Mouse (Mus musculus): ENCODE results near the gene Mad1l1. TPM values are rescaled to one million over a fixed set of nuclear protein-coding genes. Genes with fewer than 3 reads are reported as not detected.
A peak's percentile ranks its signal among the peaks of the same experiment; 100 is the strongest.

Gene Mad1l1
- total RNA-seq, 2 experiments from 2014 or later, result 8.4 to 8.5 TPM

DNA sequence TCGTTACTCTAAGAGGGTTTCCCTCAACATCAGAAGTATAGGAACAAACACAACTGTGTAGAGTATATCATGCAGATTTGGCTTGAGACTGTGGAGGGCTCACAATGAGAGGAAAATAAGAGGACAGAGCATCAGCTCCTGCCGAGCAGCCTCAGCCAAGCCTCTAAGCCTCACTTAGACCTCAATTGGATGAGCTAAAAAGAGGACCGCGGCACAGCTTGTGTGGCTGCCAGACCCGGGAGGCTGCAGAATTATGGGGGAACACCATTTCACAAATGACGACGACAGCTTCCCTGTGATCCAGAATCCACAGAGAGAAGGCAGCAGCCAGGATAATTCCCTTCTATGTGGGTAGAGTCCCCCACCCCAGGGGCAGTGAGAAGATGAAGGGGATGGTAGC lies 138.0 kb downstream of the Mad1l1 start:
- no peak for DNase-seq

DNA sequence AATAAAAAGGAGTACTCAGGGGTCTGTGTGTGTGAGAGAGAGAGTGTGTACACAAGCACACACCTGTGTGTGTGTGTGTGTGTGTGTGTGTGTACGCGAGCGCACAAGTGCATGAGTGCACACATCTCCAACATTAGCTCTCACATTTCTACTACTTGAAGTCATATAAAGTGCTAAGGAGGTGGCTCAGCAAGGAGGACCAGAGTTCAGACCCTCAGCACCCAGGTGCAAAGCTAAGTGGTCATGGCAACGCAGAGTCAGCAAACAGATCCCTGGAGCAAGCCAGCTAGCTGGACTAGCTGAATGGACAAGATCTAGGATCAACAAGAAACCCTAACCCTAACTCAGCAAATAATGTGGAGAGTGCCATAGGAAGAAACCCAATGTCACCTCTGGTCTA lies 139.0 kb downstream of the Mad1l1 start:
- DNase-seq, result no peak

DNA sequence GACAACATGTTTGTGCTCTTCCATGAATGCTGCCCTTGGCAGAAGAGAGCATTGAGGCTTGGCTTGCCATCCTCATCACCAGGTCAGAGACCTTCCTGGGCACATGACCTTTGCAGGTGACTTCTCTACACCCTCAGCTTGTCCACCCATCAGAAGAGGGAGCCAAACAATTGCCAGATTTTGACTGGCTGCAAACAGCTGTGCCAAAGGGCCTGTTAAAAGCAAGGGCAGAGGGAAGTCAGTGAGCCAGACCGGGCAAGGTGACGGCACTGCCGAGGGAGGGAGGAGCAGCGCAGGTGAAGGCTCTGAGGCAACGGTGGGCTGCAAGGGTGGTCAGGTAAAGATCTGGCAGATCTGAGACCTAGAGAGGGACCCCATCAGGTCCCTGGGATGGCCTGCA lies 141.3 kb downstream of the Mad1l1 start:
- DNase-seq, result no peak

DNA sequence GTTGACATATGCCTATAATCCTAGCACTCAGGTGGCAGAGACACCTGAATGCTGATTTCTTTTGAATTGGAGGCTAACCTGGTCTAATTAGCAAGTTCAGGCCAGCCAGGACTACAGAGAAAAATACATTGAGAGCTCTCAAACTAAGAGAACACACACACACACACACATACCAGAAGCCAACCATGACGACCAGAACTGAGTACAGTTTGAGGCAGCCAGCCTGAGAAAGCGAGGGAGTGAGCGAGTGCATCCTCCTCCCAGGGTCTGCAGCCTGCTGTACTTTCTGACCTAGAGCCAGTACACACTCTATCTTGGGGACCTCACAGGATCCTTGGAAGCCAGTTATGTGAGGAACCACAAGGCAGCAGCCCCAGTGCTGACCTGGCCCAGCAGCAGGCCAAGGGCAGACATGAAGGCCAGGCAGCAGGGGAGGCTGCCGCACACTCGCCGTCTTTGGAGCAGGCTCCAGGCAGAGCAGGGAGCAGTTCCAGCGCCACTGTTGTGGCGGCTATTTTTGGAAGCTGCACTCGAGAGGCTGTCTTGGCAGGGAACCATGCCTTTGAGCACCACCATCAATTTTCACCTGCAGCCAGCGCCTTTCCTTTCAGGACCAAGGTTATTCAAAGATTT lies 143.2 kb downstream of the Mad1l1 start:
- peak; percentile 64 to 78 for DNase-seq

DNA sequence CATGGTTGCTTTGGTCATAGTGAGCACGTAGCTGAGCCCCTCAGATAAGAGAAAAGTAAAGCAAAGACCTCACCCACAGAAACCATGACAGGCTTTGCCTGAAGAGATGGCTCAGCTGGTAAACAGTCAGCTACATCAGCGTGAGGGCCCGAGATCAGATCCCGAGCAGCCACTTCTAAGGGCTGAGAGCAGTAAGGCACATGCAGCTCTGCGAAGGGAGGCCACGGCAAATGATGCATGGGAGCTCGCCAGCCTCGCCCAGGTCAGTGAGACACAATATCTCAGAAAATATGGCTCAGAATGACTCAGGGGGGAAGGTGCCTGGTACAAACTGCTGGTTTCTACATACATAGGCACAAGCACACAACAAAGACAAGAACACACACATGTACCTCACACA lies 143.8 kb downstream of the Mad1l1 start:
- DNase-seq, result no peak

DNA sequence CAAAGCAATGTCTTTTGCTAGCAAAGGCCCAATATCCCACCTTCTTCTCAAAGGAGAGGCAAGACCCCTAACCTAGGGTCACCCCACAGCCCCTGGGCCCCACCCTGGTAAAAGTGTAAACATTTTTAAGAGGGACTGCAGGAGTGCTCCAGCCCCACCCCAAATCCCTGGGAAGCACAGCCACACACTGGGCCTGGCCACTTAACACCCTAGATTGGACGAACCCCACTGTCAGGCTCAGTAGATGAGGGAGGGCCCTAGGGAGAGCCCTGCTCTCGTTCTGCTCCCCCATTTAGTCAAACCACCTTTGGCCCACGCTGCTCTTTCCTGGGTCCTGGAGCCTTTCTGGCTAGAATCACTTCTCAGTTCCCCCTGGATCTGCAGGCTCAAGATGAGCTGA lies 145.0 kb downstream of the Mad1l1 start:
- DNase-seq, result no peak

DNA sequence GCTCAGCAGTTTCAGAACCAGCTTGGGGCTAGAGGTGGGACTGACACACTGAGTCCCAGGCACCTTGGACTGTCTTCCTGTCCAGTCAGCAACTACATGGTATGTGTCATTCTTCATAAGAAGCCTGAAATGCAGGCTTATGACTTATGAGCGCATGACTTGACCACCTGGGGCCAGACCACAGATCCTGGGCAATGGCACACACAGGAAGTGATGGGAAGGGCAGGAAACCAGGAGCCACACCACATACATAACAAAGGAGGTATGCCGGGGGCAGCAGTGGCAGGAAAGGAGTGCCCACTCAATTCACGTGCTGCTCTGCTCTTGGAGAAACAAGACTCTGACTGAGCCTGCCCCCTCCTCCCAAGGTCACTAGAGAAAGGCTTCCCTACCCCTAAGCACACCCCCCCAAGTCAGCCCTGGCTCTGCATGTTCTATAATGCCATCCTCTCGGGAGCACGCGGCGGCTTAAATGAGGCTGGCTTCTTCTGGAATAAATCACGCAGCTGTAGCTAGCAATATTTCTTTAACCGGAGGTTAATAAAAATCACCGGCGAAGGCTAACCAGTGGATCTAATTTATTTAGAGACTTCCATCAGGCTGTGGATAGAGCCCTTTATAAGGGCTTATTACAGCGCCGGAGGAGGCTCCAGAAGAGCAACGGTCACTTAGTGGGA lies 146.4 kb downstream of the Mad1l1 start:
- no peak for DNase-seq

DNA sequence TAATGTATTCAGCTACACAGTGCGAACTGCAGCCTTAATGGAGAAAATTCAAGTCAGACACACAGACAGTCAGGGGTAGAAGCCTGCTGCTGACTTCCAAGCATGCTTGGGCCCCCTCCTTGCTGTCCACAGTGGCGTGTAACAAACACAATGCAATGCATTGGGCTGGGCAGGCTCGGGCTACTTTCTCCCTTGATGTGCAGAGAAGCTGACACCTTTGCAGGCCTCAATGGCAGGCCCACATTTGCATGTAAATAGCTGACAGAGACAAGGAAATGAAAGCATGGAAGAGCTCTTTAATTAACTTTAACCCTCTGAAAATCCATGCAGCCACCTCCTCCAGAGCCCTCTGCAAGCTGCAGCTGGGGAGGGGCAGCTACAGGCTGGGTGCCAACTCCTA lies 147.3 kb downstream of the Mad1l1 start:
- no peak for DNase-seq

DNA sequence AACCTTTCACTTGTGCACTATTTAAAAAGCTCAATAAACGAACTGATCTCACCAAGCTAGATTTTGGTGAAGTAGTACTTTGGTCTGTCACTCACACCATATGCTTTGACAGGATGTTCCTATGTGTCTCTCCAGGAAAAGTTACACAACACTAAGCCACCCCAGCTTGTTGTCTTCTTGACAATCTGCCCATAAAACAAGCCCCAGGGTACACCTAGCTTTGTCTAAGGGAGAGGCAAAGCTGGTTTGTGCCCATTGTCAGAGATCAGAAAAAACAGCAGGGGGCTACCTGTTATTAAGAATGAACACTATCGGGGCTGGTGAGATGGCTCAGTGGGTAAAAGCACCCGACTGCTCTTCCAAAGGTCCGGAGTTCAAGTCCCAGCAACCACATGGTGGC lies 148.2 kb downstream of the Mad1l1 start:
- no peak for DNase-seq

DNA sequence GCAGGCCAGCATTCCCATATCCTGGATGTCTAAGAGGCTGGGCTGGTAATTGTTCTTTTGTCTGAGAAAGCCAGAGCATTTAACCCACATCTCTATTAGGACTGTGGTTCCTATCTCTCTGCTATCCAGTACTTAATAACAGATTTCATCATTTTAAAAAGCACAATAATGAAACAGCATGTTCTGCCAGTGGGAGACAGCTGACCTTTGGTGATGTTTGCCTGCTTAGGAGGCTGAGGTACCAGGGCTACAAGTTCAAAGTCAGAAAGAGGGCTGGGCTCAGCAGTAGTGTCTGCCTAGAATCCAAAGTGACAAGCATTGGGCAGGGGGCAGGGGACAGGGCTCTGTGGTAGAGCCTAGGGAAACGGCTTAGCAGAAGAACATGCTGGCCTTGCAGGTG lies 149.6 kb downstream of the Mad1l1 start:
- DNase-seq, result no peak

DNA sequence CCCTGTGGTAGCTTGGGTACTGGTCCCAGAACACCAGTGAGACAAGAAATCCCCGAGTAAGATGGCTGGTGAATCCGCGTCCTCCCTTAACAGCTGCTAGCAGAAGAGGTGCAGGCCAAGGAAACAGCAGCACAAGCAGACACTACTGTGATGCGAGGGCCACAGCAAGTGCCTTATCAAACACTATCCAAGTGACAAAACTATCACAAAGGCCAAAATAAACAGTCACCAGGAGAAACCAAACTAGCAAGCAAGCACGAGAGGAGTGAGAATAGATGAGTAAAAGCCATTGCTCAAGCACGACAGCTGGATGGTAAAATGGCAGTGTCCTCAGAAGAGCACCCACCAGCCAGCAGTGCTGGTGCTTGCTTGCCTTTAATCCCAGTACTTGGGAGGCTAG lies 153.8 kb downstream of the Mad1l1 start:
- DNase-seq, result no peak

DNA sequence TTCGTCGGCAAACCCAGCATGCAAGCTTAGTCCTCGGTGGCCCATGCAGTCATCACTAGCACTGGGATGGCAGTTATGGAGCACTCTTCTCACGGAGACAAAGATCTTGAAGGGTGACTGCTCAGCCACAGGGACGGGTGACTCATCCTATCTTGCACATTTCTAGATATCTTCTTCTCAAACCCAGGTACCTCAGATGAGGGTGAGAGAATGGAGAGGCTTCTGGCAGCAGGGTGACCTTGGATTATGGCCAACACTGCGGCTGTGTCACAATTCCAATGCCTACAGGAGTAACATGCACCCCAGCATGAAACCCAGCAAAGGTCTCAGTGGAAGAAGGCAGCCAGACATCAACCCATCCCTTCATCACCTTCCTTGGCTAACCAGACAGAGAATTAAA lies 154.3 kb downstream of the Mad1l1 start:
- DNase-seq, result no peak

DNA sequence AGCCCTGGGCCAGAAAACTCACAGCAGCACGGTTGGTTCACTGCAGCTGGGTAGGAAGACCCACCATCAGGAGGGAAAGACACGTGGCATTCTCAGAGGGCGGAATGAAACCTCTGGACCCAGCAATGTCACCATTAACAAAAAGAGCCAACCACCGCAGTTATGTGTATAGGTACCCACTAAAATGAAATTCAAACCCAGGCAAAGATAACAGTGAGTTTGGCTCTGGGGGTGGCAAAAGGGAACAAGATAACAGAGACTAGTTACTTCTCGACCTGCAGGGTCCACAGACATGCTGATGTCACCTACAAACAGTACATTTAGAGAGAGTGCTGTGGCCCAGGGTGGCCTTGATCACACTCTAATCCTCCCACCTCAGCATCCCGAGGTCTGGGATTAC lies 157.4 kb downstream of the Mad1l1 start:
- no peak for DNase-seq

DNA sequence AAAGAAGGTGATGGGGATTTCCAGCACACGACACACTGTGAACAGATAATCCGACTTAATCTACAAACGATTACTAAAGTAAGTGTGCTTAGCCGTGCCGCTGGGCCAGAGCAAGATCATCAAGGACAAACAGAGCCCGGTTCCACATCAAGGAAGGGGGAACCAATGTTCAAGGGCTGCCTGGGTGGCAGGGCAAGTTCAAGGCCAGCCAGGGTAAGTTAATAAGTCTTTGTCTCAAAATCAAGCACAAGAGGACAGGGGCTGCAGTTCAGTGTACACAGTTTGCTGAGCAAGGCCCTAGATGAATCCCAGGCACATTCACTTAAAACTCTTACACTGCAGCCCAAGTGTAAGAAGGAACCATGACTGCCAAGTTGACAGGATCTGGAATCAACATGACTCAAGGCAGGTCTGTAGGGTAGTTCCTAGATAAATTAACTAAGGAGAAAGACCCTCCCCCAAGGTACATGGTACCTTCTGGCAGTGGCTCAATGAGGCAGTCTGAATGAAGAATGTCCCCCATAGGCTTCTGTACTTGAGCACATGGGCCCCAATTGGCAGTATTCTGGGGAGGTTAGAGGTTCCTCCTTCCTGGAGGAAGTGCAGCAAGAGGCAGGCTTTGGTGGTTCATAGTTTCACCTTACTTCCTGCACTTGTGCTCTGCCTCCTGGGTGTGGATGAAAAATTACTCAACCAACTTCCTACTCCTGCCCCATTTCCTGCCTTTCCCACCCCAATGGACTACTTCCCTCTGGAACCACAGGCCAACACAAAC lies 159.1 kb downstream of the Mad1l1 start:
- no peak for DNase-seq

DNA sequence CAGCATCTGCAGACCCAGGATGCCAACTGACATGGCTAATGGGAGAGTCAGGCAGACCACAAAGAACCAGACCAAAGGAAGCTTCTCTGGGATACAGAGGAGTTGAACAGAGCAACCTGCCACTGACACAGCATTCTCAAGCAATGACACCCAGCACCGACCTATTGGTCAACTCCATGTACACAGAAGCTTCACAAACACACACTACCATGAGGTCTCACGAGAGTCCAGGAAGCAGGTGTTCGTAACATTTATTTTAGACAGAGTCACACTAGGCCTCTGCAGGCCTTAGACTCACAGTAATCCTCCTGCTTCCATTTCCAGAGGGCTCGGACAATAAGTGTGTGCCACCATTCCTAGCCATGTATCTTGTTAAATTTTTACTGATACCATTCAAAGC lies 162.3 kb downstream of the Mad1l1 start:
- DNase-seq, result no peak

DNA sequence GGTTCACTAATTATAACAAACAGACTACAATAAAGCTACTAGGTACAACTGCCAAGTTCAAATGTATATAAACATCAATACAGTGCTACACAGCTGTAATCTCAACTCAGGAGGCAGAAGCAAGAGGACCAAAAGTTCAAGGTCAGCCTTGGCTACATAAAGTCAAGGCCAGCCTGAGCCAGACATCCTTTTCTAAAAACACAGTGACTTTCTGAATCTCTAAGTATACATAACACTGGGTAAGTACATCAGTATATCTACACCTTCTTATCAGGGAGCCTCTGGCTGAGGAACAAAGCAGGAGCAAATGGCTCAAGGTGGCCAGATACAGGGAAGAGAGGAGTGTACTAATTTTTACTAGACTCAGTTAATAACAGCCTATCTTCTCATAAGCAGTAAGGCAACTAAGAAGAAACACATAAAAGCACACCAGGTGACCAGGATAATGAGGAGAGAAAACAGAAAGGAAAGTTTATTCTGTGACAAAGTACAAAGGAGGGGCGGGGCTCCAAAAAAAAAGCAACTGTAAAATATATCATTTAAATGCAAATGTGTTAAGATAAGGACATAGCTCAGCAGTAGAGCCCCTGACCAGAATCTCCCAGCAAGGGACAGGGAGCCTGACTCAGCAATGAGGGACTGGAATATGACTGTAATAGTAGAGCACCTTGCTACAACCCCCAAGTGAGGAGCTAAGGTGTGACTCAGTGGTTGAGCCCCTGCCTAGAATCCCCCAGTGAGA lies 163.3 kb downstream of the Mad1l1 start:
- no peak for DNase-seq

DNA sequence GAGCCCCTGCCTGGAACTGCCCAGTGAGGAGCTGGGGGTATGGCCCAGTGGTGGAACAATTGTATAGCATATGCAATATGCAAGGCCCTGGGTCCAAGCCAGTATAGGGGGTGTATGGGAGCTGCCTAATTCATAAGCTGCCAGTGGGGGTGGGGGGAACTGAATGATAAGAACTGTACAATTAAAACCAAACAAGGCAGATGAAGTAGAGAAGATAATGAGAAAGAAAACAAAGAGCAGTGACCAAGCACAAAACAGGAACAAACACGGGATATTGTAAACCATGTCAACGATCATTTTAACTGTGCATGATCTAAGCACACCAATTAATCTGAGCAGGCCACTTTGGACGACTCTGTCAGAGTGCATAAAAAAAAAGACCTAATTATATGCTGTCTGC lies 167.2 kb downstream of the Mad1l1 start:
- DNase-seq, result no peak

DNA sequence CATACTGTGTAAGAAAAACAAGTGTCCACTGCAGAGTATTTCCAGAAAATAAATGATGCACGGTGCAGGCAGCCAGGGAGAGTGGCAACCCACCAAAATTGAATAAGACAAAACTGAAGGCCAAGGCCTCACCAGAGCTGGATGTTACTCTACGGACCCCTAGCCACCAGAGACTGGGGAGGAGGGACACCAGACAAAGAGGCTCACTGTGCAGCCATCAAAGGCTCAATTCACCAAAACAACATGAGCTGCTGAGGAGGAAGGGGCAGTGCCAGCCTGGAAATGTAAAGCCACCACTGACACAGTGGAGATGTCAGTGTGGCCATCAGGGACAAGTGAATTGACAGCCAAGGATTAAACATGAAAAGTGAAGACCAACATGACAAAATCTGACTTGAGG lies 169.5 kb downstream of the Mad1l1 start:
- no peak for DNase-seq

DNA sequence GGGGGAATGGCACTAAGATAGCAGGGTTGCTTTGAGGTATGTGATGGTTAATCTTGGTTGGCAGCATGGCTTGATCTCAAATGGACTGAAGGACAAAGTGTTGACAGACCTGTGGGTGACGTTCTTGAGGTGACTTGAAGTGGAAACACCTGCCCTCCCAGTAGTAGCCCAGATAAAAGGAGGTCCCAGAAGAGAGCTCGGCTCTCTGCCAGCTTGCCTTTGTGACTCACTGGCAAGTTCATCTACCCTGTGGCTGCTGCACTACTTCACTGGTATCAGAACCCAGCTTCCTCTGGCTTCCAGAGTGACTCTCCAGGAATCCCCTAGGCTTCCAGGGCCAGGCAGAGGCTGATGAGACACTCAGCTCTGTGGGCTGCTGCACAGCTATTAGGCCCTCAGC lies 170.2 kb downstream of the Mad1l1 start:
- DNase-seq, result no peak

DNA sequence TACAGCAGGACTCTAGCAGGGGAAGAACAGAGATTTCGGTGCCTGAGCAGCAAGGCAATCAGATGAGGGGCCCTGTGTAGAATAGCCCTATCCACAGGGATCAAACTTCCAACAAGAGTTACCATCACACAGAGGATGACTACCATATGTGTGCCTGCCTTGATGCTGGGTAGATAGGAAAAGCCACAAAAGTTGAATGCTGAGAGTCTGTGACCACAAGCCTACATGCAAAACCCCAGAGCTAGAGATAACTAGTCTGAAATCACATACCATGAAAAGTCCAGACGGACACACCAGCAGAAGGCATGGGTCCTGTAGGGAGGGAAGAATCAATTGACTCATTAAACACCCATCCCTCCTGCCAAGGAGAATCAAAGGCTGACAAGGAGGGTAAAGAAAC lies 170.7 kb downstream of the Mad1l1 start:
- no peak for DNase-seq

DNA sequence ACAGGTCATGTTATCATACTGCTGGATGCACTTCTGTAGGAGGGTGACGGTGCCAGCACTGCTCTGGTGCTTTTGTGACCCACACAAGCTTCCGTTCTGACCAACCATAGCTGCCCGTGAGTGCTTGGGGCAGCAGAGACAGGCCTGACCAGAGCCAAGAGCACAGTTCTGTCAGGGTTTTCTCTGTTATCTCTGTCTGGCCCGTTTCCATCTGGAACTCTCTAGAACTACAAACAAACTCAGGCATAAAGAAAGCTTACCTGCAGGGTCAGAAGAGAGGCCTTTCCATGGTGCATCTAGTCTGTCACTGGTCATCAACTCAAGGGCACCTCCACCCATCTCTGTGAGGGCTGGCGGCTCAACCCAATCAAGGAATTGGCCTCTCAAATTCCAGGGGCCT lies 171.2 kb downstream of the Mad1l1 start:
- peak; percentile 35 to 41 for DNase-seq

DNA sequence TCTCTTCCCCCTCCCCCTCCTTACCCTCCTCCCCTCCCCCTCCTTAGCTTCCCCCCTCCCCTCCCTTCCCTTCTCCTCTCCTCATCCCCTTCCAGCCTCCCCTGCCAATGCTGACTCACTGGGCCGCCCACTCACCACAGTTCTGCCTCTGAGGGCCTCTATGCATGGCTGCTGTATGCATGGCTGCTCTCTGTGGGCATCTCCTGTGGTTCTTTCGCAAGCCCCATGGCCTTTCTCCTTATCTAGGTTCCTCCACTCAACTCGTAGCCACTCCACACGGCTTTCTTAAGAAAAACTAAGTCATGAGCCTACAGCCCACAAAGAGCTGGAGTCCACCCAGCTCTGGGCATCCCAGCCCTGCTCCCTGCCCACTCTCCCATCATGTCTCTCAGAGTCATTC lies 172.1 kb downstream of the Mad1l1 start:
- DNase-seq, result no peak

DNA sequence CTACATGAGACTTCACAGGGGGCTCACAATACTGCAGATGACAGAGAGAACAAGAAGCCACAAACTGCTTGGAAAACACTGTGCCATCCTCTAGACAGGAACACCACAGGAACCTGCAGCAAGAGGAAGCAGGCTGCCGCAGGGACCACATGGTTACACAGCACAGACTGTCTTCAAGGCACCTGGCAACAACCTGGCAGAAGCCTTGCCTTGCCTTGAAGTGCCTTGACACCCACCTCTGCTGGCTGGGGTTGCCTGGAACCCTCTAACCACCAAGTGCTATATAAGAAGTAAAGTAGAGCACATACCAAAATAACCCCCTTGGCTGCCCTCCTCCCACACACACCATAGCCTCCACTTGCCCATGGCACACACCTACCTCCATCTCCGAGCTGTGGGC lies 177.8 kb downstream of the Mad1l1 start:
- DNase-seq, result no peak
